Mouse (Mus musculus): ENCODE results near the gene Ppp1r36. TPM values are rescaled to one million over a fixed set of nuclear protein-coding genes. Genes with fewer than 3 reads are reported as not detected.
"Not testable (repeated sequence)": the region's sequence is repeated elsewhere in the genome, so short reads cannot be mapped to it uniquely, and the experiment has no call there.

Ppp1r36 gene
- polyA plus RNA-seq, 1 experiment from 2014 or later, result 1.2 TPM

DNA sequence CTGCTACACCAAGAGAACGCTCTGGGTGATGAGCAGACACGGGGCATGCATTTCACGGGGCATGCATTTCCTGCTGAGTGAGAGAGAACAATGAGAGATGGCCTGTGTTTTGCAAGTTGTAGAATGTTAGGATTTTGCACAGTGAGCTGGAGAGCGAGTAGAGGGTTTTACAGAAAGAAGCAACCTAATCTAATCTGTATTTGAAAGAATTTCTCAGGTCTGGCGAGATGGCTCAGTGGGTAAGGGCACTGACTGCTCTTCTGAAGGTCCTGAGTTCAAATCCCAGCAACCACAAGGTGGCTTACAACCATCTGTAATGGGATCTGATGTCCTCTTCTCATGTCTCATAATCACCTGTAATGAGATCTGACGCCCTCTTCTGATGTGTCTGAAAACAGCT lies 26.1 kb downstream of the Ppp1r36 start:
- H3K36me3 ChIP-seq (replicated peaks; ENCODE audit: control insufficient read depth, insufficient read depth, low read depth, low read length); DNase-seq (ENCODE audit: low spot score); H3K4me1 ChIP-seq (ENCODE audit: control insufficient read depth, insufficient read depth, low read length); H3K4me3 ChIP-seq (ENCODE audit: low read depth, low read length); ATAC-seq (replicated peaks; ENCODE audit: insufficient number of reproducible peaks, low FRiP score, low TSS enrichment, low read depth); H3K27ac ChIP-seq (replicated peaks; ENCODE audit: low read depth, low read length); H3K4me2 ChIP-seq (ENCODE audit: low read depth, low read length); H3K9me3 ChIP-seq (replicated peaks; ENCODE audit: control insufficient read depth, low read length); H3K27me3 ChIP-seq (ENCODE audit: control insufficient read depth, insufficient read depth, low read length); H3K9ac ChIP-seq (replicated peaks; ENCODE audit: low read length): not testable (repeated sequence)
- WGBS, result 81% methylated on average over 6 of the region's 6 CpGs

DNA sequence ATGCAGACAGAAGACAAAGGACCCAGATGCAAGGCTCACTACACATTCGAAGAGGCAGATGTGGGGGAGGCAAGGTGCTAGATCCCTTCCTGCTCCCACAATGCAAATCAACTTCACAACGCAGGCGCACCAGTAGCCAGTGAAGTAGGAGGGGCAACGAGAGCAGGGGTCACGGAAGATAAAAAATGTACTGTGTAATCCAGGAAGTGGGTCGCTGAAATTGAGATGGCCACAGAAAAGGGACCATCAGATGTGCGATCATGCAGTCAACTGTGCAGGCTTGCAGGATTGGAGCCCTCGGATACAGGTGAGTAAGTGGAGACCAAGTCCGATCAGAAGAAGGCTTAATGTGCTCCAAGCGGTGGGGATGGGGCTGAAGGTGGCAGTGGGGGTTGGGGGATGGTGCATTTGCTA lies 27.0 kb downstream of the Ppp1r36 start:
- ATAC-seq (replicated peaks; ENCODE audit: insufficient number of reproducible peaks, low FRiP score, low TSS enrichment, low read depth) (no peak), DNase-seq (ENCODE audit: low spot score) (no peak)
- Histone ChIP-seq H3K27ac (replicated peaks; ENCODE audit: low read depth, low read length) (no peak overlapping the region), H3K27me3 (ENCODE audit: control insufficient read depth, insufficient read depth, low read length) (no peaks in the 10 kb centered on the region), H3K9ac (replicated peaks; ENCODE audit: low read length) (no peak overlapping the region), H3K36me3 (replicated peaks; ENCODE audit: control insufficient read depth, insufficient read depth, low read depth, low read length) (no peaks in the 10 kb centered on the region), H3K4me3 (ENCODE audit: low read depth, low read length) (no peak overlapping the region), H3K4me2 (ENCODE audit: low read depth, low read length) (no peak overlapping the region), H3K4me1 (ENCODE audit: control insufficient read depth, insufficient read depth, low read length) (no peaks in the 10 kb centered on the region), H3K9me3 (replicated peaks; ENCODE audit: control insufficient read depth, low read length) (no peaks in the 10 kb centered on the region)
- 62% methylated on average over 10 of the region's 10 CpGs for whole genome bisulfite sequencing

DNA sequence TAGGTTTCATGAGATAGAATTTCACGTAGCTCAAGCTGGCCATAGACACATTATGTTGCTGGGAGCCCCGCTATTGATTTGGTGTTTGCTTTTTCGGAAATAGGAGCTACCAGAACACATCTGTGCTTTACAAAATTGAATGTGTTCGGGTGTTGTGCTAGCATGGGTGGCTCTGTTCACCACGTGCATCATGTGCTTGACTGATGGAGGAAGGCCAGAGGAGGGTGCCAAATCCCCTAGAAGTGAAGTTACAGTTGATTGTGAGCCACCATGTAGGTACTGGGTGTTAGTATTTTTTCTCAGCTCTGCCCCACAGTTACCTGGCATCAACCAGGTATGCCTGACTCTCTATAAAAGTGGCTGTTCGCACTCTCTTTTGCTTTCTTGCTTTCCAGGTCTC lies 27.5 kb downstream of the Ppp1r36 start:
- no peak overlapping the region for H3K9ac ChIP-seq (replicated peaks; ENCODE audit: low read length)
- H3K27ac ChIP-seq (replicated peaks; ENCODE audit: low read depth, low read length), result no peak overlapping the region
- DNase-seq (ENCODE audit: low spot score) (no peak), ATAC-seq (replicated peaks; ENCODE audit: insufficient number of reproducible peaks, low FRiP score, low TSS enrichment, low read depth) (no peak)
- H3K27me3 ChIP-seq (ENCODE audit: control insufficient read depth, insufficient read depth, low read length), result no peaks in the 10 kb centered on the region
- WGBS, result 78% methylated on average over 6 of the region's 6 CpGs
- no peaks in the 10 kb centered on the region for H3K9me3 ChIP-seq (replicated peaks; ENCODE audit: control insufficient read depth, low read length)
- no peaks in the 10 kb centered on the region for H3K36me3 ChIP-seq (replicated peaks; ENCODE audit: control insufficient read depth, insufficient read depth, low read depth, low read length)
- H3K4me1 ChIP-seq (ENCODE audit: control insufficient read depth, insufficient read depth, low read length), result no peaks in the 10 kb centered on the region
- H3K4me2 ChIP-seq (ENCODE audit: low read depth, low read length), result no peak overlapping the region
- no peak overlapping the region for H3K4me3 ChIP-seq (ENCODE audit: low read depth, low read length)

DNA sequence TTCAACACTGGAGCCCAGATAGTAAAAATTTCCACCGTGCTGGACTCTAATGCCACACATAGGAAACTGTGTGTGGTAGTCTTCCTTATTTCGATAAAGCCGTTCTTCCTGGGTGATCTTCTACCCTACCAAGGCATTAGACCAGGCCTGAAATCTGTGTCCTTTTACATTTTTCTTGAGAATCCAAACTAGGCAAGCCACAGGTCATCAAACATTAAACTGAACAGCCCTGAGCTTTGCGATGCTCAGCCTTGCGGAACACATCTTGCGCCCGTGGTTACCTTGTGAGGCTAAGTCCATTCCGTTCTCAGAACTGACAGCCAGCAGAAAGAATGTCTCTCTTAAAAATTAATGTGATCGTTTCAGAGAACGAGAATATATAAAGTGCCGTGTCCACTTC lies 28.9 kb downstream of the Ppp1r36 start:
- H3K27me3 ChIP-seq (ENCODE audit: control insufficient read depth, insufficient read depth, low read length), result no peaks in the 10 kb centered on the region
- no peaks in the 10 kb centered on the region for H3K9me3 ChIP-seq (replicated peaks; ENCODE audit: control insufficient read depth, low read length)
- no peaks in the 10 kb centered on the region for H3K36me3 ChIP-seq (replicated peaks; ENCODE audit: control insufficient read depth, insufficient read depth, low read depth, low read length)
- WGBS, result 91% methylated on average over 11 of the region's 11 CpGs
- no peak for ATAC-seq (replicated peaks; ENCODE audit: insufficient number of reproducible peaks, low FRiP score, low TSS enrichment, low read depth)
- no peak overlapping the region for H3K4me2 ChIP-seq (ENCODE audit: low read depth, low read length)
- DNase-seq (ENCODE audit: low spot score), result no peak
- no peak overlapping the region for H3K9ac ChIP-seq (replicated peaks; ENCODE audit: low read length)
- no peak overlapping the region for H3K4me3 ChIP-seq (ENCODE audit: low read depth, low read length)
- no peaks in the 10 kb centered on the region for H3K4me1 ChIP-seq (ENCODE audit: control insufficient read depth, insufficient read depth, low read length)
- H3K27ac ChIP-seq (replicated peaks; ENCODE audit: low read depth, low read length), result no peak overlapping the region

DNA sequence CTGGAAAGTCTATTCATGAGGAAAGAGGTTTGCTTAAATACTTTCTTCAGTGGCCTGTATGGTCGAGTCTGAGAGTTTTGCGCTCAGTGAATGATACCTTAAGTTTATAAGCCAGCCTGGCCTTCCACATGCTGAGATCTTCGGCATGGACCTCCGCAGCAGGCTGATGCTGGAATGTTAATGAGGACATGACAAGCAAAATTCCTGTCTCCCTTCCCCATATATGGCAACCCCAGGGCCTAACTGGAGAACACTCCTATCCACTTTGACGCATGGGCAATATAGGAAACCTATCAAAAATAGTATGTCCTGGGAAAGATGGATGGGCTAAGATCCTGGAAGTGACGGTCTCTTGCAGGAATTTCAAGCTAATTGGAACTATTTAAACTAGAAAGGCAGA lies 30.8 kb downstream of the Ppp1r36 start:
- Histone ChIP-seq H3K27me3 (ENCODE audit: control insufficient read depth, insufficient read depth, low read length) (no peaks in the 10 kb centered on the region), H3K9ac (replicated peaks; ENCODE audit: low read length) (no peak overlapping the region), H3K27ac (replicated peaks; ENCODE audit: low read depth, low read length) (no peak overlapping the region), H3K4me3 (ENCODE audit: low read depth, low read length) (no peak overlapping the region), H3K4me2 (ENCODE audit: low read depth, low read length) (no peak overlapping the region), H3K36me3 (replicated peaks; ENCODE audit: control insufficient read depth, insufficient read depth, low read depth, low read length) (no peaks in the 10 kb centered on the region), H3K4me1 (ENCODE audit: control insufficient read depth, insufficient read depth, low read length) (no peaks in the 10 kb centered on the region), H3K9me3 (replicated peaks; ENCODE audit: control insufficient read depth, low read length) (no peaks in the 10 kb centered on the region)
- ATAC-seq (replicated peaks; ENCODE audit: insufficient number of reproducible peaks, low FRiP score, low TSS enrichment, low read depth), result no peak
- no peak for DNase-seq (ENCODE audit: low spot score)
- 77% methylated on average over 6 of the region's 6 CpGs for WGBS

DNA sequence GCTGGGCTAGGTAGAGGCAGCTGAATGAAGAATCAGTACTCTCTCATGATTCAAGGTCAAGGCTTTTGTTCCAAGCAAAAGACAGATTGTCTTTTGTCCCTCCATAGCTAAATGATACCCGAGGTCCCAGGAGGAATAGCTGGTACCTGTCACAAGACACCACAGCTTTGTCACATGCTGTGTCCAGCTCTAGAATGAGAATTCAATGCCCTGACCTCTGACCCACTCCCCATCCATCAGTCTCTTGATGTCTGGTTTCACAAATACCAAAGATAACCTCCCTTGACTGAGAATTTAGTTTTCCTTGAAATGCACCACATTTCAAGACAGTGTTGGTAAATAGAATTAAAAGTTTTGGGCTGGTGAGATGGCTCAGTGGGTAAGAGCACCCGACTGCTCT lies 34.9 kb downstream of the Ppp1r36 start:
- Histone ChIP-seq H3K4me1 (ENCODE audit: control insufficient read depth, insufficient read depth, low read length) (no peaks in the 10 kb centered on the region), H3K36me3 (replicated peaks; ENCODE audit: control insufficient read depth, insufficient read depth, low read depth, low read length) (no peaks in the 10 kb centered on the region), H3K4me2 (ENCODE audit: low read depth, low read length) (no peak overlapping the region), H3K27me3 (ENCODE audit: control insufficient read depth, insufficient read depth, low read length) (no peaks in the 10 kb centered on the region), H3K27ac (replicated peaks; ENCODE audit: low read depth, low read length) (no peak overlapping the region), H3K4me3 (ENCODE audit: low read depth, low read length) (no peak overlapping the region), H3K9me3 (replicated peaks; ENCODE audit: control insufficient read depth, low read length) (no peaks in the 10 kb centered on the region), H3K9ac (replicated peaks; ENCODE audit: low read length) (no peak overlapping the region)
- DNase-seq (ENCODE audit: low spot score) (no peak), ATAC-seq (replicated peaks; ENCODE audit: insufficient number of reproducible peaks, low FRiP score, low TSS enrichment, low read depth) (no peak)
- WGBS, result 81% methylated on average over 2 of the region's 2 CpGs

DNA sequence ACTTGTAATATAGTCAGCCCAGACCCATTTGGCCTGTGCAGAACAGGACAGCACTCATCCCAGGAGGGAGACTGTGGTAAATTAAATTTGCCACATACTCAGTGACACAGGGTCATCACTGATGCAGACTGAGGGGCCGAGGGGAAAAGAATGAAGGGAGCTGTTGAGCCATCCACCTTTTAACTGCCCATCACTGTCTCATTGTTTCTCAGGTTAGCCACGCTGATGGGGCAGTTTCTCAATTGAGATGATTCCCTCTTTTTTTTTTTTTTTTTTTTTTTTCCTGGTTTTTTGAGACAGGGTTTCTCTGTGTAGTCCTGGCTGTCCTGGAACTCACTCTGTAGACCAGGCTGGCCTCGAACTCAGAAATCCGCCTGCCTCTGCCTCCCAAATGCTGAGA lies 41.1 kb downstream of the Ppp1r36 start:
- WGBS, result 79% methylated on average over 4 of the region's 4 CpGs
- not testable (repeated sequence) for H3K27me3 ChIP-seq (ENCODE audit: control insufficient read depth, insufficient read depth, low read length)

DNA sequence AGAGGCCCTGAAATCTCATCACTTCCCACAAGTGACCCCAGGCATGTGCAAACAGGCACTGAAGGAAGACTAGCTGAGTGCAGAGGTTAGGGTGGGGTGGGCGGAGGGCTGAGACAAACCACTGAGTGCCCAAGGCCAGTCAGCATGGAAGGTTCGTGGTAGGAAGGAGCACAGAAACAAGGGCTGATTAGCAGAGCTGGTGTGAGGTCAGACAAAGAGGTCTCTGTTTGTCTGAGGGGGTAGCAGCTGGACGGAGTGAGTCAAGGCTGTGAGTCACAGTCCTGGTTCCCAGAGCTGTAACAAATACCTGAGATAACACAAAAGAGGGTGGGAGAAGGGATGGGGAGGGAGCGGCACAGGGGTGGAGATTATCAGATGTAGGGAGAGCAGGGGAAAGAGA lies 41.7 kb downstream of the Ppp1r36 start:
- Histone ChIP-seq H3K9ac (replicated peaks; ENCODE audit: low read length) (no peak overlapping the region), H3K4me3 (ENCODE audit: low read depth, low read length) (no peak overlapping the region), H3K27ac (replicated peaks; ENCODE audit: low read depth, low read length) (no peak overlapping the region), H3K4me2 (ENCODE audit: low read depth, low read length) (no peak overlapping the region), H3K9me3 (replicated peaks; ENCODE audit: control insufficient read depth, low read length) (no peaks in the 10 kb centered on the region), H3K4me1 (ENCODE audit: control insufficient read depth, insufficient read depth, low read length) (no peaks in the 10 kb centered on the region), H3K27me3 (ENCODE audit: control insufficient read depth, insufficient read depth, low read length) (no peaks in the 10 kb centered on the region), H3K36me3 (replicated peaks; ENCODE audit: control insufficient read depth, insufficient read depth, low read depth, low read length) (no peaks in the 10 kb centered on the region)
- WGBS, result 32% methylated on average over 4 of the region's 4 CpGs
- DNase-seq (ENCODE audit: low spot score), result no peak
- no peak for ATAC-seq (replicated peaks; ENCODE audit: insufficient number of reproducible peaks, low FRiP score, low TSS enrichment, low read depth)

More for the DNA sequence above, 41.1 kb downstream of the Ppp1r36 start:
- not testable (repeated sequence) for H3K36me3 ChIP-seq (replicated peaks; ENCODE audit: control insufficient read depth, insufficient read depth, low read depth, low read length); DNase-seq (ENCODE audit: low spot score); H3K4me3 ChIP-seq (ENCODE audit: low read depth, low read length); H3K4me1 ChIP-seq (ENCODE audit: control insufficient read depth, insufficient read depth, low read length); H3K9me3 ChIP-seq (replicated peaks; ENCODE audit: control insufficient read depth, low read length); H3K4me2 ChIP-seq (ENCODE audit: low read depth, low read length); H3K9ac ChIP-seq (replicated peaks; ENCODE audit: low read length); ATAC-seq (replicated peaks; ENCODE audit: insufficient number of reproducible peaks, low FRiP score, low TSS enrichment, low read depth); H3K27ac ChIP-seq (replicated peaks; ENCODE audit: low read depth, low read length)
